Mouse (Mus musculus) midbrain, embryonic 15.5 days (tissue): ENCODE results near the gene Abraxas1. TPM values are rescaled to one million over a fixed set of nuclear protein-coding genes. Genes with fewer than 3 reads are reported as not detected.

Experiments used
- ATAC-seq: fragments of 200-750 bp; cut with Nextera tagmentation; replicated peaks from 2 replicates; pipeline ENCODE4 v1.8.0; 2017; ENCODE audit warnings: moderate TSS enrichment
- H3K27ac ChIP-seq: fragments of 300-500 bp; sonication (generic); 2 replicates; pipeline ENCODE4 v1.5.1; 2015; ENCODE audit warnings: mild to moderate bottlenecking, inconsistent platforms
- H3K27me3 ChIP-seq: fragments of 300-500 bp; sonication (generic); replicated peaks from 2 replicates; pipeline ENCODE4 v1.6.1; 2015; ENCODE audit warnings: inconsistent platforms
- H3K36me3 ChIP-seq: fragments of 300-500 bp; sonication (generic); replicated peaks from 2 replicates; pipeline ENCODE4 v1.6.1; 2015; ENCODE audit warnings: inconsistent platforms
- H3K4me1 ChIP-seq: fragments of 300-500 bp; sonication (generic); 2 replicates; pipeline ENCODE4 v1.6.1; 2015; ENCODE audit warnings: inconsistent platforms
- H3K4me2 ChIP-seq: fragments of 300-500 bp; sonication (generic); 2 replicates; pipeline ENCODE4 v1.6.1; 2015; ENCODE audit warnings: inconsistent platforms, mild to moderate bottlenecking, moderate library complexity
- H3K4me3 ChIP-seq: fragments of 300-500 bp; sonication (generic); 2 replicates; pipeline ENCODE4 v1.5.1; 2015; ENCODE audit warnings: mild to moderate bottlenecking, inconsistent platforms
- H3K9ac ChIP-seq: fragments of 300-500 bp; sonication (generic); 2 replicates; pipeline ENCODE4 v1.6.1; 2015; ENCODE audit warnings: mild to moderate bottlenecking, inconsistent platforms
- H3K9me3 ChIP-seq: fragments of 300-500 bp; sonication (generic); 2 replicates; pipeline ENCODE4 v1.6.1; 2016; ENCODE audit warnings: inconsistent platforms
- WGBS: fragments of 180-500 bp; shearing (Covaris S2); methylation state at CpG from one replicate; pipeline ENCODE4 v1.1.7; 2015; ENCODE audit warnings: mixed read lengths; 5-methylcytosine and 5-hydroxymethylcytosine counted together
- polyA plus RNA-seq: library from polyadenylated mRNA; unstranded; fragments of >200 nt; fragmentation: Nextera tagmentation; extraction: Ambion mirVana; gene quantifications from 2 replicates; pipeline ENCODE4 v1.2.1, GENCODE M21; 2015

Abraxas1 gene
- polyA plus RNA-seq, 1 experiment from 2014 or later, result 13.2 TPM

DNA sequence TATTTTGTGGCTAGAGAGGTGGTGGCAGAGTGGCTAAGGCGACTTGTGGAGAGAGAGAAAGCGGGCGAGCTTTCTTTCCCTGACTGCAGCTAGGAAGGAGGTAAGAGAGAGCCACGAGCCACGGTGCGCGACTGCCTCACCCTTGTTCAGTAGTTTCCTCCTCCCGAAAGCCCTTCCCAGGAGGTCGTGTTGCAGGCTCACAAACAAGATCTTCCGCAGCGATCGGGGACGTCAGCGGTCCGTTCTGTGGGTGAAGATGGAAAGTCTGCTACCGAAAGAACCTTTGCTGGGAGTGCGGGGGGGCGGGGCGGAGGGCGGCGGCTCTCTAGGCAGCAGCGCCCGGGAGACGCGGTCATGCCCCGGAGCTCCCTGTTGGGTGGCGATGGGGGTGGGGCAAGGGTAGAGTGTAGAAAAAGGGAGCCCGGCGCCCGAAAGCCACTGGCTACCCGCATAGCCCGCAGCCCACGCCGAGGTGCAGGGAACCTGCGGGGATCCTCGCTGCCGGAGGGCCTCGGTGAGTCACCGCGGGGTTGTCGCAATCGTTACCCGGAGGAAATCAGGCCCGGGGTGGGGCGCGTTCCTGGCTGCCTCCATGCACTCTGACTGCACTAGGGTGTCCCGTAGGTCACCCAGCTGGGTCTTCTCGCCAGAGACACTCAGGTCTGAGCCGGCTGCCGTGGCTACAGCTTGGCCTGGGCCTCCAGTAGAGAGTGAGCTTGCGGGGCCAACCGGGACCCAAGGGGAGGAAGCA lies 25.3 kb upstream of the Abraxas1 start:
- 0 out of 2 replicates have a peak, but pooled peaks cover 5% of the 10 kb centered on the region for H3K9me3 ChIP-seq
- peaks cover 43% of the 10 kb centered on the region for H3K27me3 ChIP-seq
- peak; percentile 80 for ATAC-seq
- H3K36me3 ChIP-seq, result no peaks in the 10 kb centered on the region
- under 1% methylated on average over 52 of the region's 52 CpGs for WGBS
- peaks cover 19% of the 10 kb centered on the region for H3K4me1 ChIP-seq
- peak overlapping the region; percentile 41 for H3K9ac ChIP-seq
- H3K4me2 ChIP-seq, result peak overlapping the region; percentile 99
- H3K27ac ChIP-seq, result no peak overlapping the region
- H3K4me3 ChIP-seq, result peak overlapping the region; percentile 53

DNA sequence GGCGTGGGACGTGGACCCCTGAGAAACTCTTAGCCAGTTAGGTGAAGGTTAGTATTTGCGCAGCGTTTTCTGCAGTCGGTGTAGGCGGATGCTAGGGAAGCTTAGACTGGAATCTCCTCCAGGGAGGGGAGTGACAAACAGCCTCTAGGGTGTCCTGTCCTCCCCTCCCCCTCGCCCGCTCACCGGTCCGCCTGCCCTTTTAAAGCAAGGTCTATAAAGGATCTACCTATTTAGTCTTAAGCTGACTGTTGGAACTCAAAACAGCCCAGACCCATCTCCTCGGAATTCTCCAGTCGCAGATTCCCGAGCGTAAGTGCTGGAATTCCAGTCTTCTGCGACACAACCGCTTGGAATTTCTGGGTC lies 24.7 kb upstream of the Abraxas1 start, which contains the start of gene Gpat3:
TSS of gene Gpat3 (plus strand) at position 229 of the 363 bp plus-strand sequence.
- Histone ChIP-seq H3K4me2 (peak within 1 kb of the TSS; percentile 99), H3K27ac (no peak within 1 kb of the TSS), H3K4me3 (peak within 1 kb of the TSS; percentile 53), H3K4me1 (peaks cover 19% of the 10 kb centered on the region), H3K36me3 (no peaks in the 10 kb centered on the region), H3K9me3 (0 out of 2 replicates have a peak, but pooled peaks cover 5% of the 10 kb centered on the region), H3K27me3 (peaks cover 43% of the 10 kb centered on the region), H3K9ac (peak within 1 kb of the TSS; percentile 41)
- WGBS, result 0% methylated on average over 16 of the region's 16 CpGs
- ATAC-seq, result no peak

DNA sequence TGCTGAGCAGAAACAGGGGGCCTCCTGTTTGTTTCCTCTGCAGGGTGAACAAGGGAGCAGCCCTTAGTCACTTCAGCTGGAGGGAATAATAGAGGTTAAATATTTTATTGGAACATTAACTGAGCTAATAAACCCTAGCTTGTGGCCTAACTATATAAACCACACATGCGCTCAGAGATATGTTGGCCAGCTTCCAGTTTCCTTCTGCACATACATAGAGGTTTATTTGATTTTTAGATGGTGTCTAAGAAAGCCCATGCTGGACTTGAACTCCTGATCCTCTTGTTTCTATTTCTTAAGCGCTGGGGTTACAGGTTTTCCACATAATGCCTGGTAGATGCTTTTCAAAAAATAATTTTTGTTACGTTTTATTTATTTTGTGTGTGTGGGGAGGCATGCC lies 23.7 kb upstream of the Abraxas1 start:
- H3K27ac ChIP-seq, result no peak overlapping the region
- no peak for ATAC-seq
- no peak overlapping the region for H3K4me2 ChIP-seq
- no peak overlapping the region for H3K9ac ChIP-seq
- peaks cover 43% of the 10 kb centered on the region for H3K27me3 ChIP-seq
- H3K36me3 ChIP-seq, result no peaks in the 10 kb centered on the region
- WGBS, result 51% methylated on average over 3 of the region's 3 CpGs
- H3K4me3 ChIP-seq, result no peak overlapping the region
- peaks cover 19% of the 10 kb centered on the region for H3K4me1 ChIP-seq
- H3K9me3 ChIP-seq, result 0 out of 2 replicates have a peak, but pooled peaks cover 5% of the 10 kb centered on the region

DNA sequence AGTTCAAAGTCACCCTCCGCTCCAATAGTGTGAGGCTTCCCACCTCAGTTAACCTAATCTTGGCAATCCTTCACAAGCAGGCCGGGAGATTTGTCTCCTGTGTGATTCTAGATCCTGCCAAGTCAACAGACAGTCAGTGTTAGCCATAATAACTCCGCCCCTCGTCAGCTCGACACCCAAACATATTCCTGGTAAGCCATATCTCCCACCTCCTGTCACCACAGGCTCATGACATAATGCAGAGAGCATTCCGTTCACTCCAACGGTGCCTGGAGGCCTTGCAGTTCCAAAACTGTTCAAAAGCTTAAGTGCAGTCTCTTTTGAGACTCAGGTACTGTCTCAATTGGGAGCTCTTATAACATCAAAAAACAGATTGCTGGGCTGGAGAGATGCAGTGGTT lies 17.1 kb upstream of the Abraxas1 start:
- no peaks in the 10 kb centered on the region for H3K36me3 ChIP-seq
- 92% methylated on average over 7 of the region's 7 CpGs for WGBS
- ATAC-seq, result no peak

DNA sequence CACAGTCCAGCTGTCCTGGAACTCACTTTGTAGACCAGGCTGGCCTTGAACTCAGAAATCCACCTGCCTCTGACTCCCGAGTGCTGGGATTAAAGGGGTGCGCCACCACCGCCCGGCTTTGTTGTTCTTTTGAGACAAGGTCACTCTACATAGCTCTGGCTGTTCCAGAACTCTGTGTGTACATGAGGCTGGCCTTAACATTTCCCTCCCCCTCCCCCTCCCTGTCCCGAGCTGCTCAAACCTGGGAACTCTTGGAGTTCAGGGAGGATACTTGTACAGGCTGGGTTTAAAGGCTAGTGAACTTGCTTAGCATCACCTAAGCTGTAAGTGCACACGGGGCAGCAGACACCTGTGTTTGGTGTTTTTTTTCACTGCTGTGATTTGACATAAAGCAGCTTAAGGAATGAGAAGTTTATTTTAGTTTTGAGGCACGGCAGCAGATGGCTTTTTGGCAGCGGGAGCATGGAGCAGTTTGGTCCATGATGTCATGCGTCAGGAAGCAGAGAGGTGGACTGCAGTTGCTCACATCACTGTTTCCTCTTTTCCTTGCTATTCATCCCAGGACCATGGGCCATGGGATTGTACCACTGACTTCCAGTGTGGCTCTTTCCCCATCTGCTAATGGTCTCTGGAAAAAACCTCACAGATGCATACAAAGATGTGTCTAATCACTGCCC lies 15.2 kb upstream of the Abraxas1 start:
- no peak for ATAC-seq

More for the DNA sequence above, 17.1 kb upstream of the Abraxas1 start:
- no peak overlapping the region for H3K4me2 ChIP-seq
- no peak overlapping the region for H3K9ac ChIP-seq
- no peaks in the 10 kb centered on the region for H3K4me1 ChIP-seq
- H3K4me3 ChIP-seq, result no peak overlapping the region
- no peak overlapping the region for H3K27ac ChIP-seq
- H3K9me3 ChIP-seq, result 0 out of 2 replicates have a peak, but pooled peaks cover 5% of the 10 kb centered on the region
- 0 out of 2 replicates have a peak, but pooled peaks cover under 1% of the 10 kb centered on the region for H3K27me3 ChIP-seq

DNA sequence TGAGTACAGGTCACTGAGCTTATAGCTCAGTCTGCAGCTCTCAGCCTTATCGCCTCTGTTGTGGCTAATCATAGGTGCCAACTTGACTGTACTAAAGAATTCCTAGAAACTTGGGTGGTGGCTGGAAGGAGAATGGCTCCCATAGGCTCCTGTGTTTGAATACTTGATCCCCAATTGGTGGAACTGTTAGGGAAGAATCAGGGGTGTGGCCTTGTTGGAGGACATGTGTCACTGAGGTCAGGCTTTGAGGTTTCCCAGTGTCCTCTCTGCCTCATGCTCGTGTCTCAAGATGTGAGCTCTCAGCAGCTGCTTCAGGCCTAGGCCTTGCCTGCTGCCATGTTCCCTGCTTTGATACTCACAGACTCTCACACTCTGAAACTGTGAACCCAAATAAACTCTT lies 13.1 kb upstream of the Abraxas1 start:
- WGBS, result 86% methylated on average over 2 of the region's 2 CpGs
- ATAC-seq, result no peak

More for the DNA sequence above, 15.2 kb upstream of the Abraxas1 start:
- H3K9ac ChIP-seq, result no peak overlapping the region
- no peak overlapping the region for H3K4me2 ChIP-seq
- H3K9me3 ChIP-seq, result no peaks in the 10 kb centered on the region
- H3K4me3 ChIP-seq, result no peak overlapping the region
- H3K27me3 ChIP-seq, result no peaks in the 10 kb centered on the region
- 71% methylated on average over 9 of the region's 9 CpGs for WGBS
- no peaks in the 10 kb centered on the region for H3K4me1 ChIP-seq
- no peaks in the 10 kb centered on the region for H3K36me3 ChIP-seq
- H3K27ac ChIP-seq, result no peak overlapping the region

DNA sequence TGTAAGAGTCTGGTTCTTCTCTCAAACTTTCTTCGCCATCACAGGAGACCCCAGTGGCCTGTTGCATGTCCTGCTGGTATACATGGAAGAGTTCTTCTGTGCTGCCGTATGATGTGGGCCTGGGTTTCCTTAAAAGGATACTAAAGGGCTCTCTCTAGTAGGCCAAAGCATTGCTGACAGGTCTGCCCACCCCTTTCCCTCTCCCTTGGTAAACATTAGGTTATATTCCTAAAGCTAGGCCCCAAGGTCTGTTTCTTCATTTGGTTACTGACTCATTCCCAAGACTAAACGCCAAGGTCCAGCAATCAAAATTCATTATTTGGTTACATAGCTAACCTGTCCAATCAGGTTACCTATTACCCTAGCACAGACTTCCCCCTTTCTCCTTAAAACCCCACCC lies 11.9 kb upstream of the Abraxas1 start:
- H3K4me2 ChIP-seq, result no peak overlapping the region
- no peak overlapping the region for H3K4me3 ChIP-seq
- H3K36me3 ChIP-seq, result no peaks in the 10 kb centered on the region
- H3K27me3 ChIP-seq, result no peaks in the 10 kb centered on the region
- H3K27ac ChIP-seq, result no peak overlapping the region
- 91% methylated on average over 3 of the region's 3 CpGs for WGBS
- no peak for ATAC-seq
- no peaks in the 10 kb centered on the region for H3K9me3 ChIP-seq
- no peak overlapping the region for H3K9ac ChIP-seq
- H3K4me1 ChIP-seq, result no peaks in the 10 kb centered on the region

More for the DNA sequence above, 13.1 kb upstream of the Abraxas1 start:
- H3K27me3 ChIP-seq, result no peaks in the 10 kb centered on the region
- no peak overlapping the region for H3K27ac ChIP-seq
- H3K9me3 ChIP-seq, result no peaks in the 10 kb centered on the region
- no peak overlapping the region for H3K9ac ChIP-seq
- no peak overlapping the region for H3K4me3 ChIP-seq
- no peaks in the 10 kb centered on the region for H3K36me3 ChIP-seq
- H3K4me1 ChIP-seq, result no peaks in the 10 kb centered on the region
- no peak overlapping the region for H3K4me2 ChIP-seq

DNA sequence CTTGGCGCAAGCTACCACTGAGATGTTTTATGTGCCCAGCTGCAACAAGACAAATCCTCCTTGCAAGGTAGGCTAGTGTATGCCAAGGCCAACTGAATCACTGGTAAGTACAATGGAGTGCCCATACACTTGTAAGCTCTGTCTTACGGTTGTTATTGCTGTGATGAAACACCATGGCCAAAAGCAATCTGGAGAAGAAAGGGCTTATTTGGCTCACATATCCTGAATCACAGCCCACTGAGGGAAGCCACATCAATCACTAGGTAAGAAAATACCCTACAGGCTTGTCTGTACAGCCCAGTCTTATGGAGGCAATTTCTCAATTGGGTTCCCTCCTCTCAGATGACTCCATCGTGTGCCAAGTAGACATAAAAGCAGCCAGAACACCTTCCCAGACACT lies 7.9 kb upstream of the Abraxas1 start:
- Histone ChIP-seq H3K9me3 (no peaks in the 10 kb centered on the region), H3K9ac (no peak overlapping the region), H3K4me3 (no peak overlapping the region), H3K4me1 (no peaks in the 10 kb centered on the region), H3K27ac (no peak overlapping the region), H3K36me3 (no peaks in the 10 kb centered on the region), H3K27me3 (no peaks in the 10 kb centered on the region), H3K4me2 (no peak overlapping the region)
- no peak for ATAC-seq
- WGBS, result 87% methylated on average over 3 of the region's 3 CpGs

DNA sequence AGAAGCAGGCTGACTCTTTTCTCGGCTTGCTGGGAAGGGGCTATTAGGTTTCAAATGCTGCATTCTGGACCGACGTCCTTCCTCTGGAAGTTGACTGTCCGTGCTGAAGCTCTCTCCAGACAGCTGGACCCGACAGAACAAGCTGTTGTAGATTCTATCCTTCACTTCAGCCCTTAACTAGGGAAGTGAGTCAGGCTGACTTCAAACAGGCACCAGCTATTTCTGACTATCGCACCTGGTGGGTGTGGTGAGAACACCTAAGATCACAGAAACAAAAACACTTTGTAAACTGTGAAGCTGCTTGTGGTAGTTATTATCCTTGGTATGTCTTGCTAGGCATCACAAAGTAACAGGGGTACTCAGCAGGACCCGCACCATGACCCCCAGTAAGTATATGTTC lies 5.8 kb upstream of the Abraxas1 start:
- no peak for ATAC-seq
- WGBS, result 80% methylated on average over 7 of the region's 7 CpGs
- Histone ChIP-seq H3K27ac (no peak overlapping the region), H3K9me3 (no peaks in the 10 kb centered on the region), H3K27me3 (no peaks in the 10 kb centered on the region), H3K4me1 (no peaks in the 10 kb centered on the region), H3K4me2 (no peak overlapping the region), H3K36me3 (no peaks in the 10 kb centered on the region), H3K9ac (no peak overlapping the region), H3K4me3 (no peak overlapping the region)

DNA sequence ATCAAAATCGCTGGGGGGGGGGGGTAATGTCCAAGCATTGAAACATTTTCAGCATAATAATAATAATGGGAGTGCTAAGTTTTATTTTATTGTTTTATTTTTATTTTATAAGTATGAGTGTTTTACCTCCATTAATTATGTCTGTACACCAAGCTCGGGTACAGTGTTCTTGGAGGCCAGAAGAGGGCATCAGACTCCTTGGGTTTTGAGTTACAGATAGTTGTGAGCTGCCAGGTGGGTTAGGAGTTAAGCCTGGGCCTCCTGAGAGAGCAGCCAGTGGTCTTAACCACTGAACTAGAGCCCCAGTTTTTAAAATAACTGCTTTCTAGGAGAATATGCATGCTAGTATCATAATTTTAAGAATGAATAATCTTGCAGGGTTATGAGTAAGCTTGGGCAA lies 5.2 kb upstream of the Abraxas1 start:
- Histone ChIP-seq H3K4me1 (0 out of 2 replicates have a peak, but pooled peaks cover 4% of the 10 kb centered on the region), H3K36me3 (no peaks in the 10 kb centered on the region), H3K9me3 (no peaks in the 10 kb centered on the region), H3K4me2 (no peak overlapping the region), H3K9ac (no peak overlapping the region), H3K27me3 (no peaks in the 10 kb centered on the region), H3K27ac (no peak overlapping the region), H3K4me3 (no peak overlapping the region)
- ATAC-seq, result no peak
- whole genome bisulfite sequencing, result 13% methylated on average over 2 of the region's 2 CpGs

DNA sequence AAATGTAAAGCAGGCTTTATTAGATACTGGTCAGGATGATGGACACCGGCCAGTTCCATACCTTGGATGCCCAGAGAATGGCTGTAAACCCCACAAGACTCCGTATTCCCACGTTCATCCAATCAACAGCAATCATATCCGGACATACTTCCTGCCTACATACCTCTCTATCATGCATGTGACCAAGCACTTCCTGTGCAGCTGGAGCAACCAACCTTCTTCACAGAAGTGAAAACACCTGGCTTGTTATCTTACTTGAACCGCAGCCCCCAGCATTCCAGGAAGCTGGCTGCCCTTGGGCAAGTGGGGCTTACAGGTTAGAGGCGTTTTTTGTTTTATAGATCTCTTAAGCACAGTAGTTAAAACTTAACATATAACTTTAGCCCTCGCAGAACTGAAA lies 2.1 kb upstream of the Abraxas1 start:
- no peaks in the 10 kb centered on the region for H3K36me3 ChIP-seq
- no peak overlapping the region for H3K4me2 ChIP-seq
- WGBS, result 92% methylated on average over 7 of the region's 7 CpGs
- peaks cover 11% of the 10 kb centered on the region for H3K4me1 ChIP-seq
- H3K9ac ChIP-seq, result no peak overlapping the region
- no peak overlapping the region for H3K27ac ChIP-seq
- H3K4me3 ChIP-seq, result no peak overlapping the region
- H3K27me3 ChIP-seq, result no peaks in the 10 kb centered on the region
- no peak for ATAC-seq
- H3K9me3 ChIP-seq, result no peaks in the 10 kb centered on the region

DNA sequence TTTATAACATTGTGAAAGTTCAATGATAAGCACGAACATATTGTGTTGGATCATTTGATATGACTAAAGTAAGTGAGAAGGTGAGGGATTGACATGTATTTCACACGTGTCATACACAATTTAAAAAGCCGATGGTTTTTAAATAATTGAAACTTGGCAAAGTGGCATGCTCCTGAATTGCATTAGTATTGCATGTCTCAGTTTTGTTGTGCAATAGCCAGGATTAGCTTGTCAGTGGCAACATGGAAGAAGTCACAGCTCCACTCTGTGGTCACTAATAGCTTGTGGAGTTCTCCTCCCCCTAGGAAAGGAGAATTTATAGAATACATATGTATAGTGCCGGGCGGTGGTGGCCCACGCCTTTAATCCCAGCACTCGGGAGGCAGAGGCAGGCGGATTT lies 610 bp upstream of the Abraxas1 start:
- peak overlapping the region; percentile 83 for H3K4me2 ChIP-seq
- WGBS, result 81% methylated on average over 8 of the region's 8 CpGs
- H3K27me3 ChIP-seq, result no peaks in the 10 kb centered on the region
- 0 out of 2 replicates have a peak, but pooled peaks have one; percentile 7 for ATAC-seq
- no peak overlapping the region for H3K27ac ChIP-seq
- peaks cover 11% of the 10 kb centered on the region for H3K4me1 ChIP-seq
- H3K9ac ChIP-seq, result no peak overlapping the region
- H3K36me3 ChIP-seq, result no peaks in the 10 kb centered on the region
- H3K9me3 ChIP-seq, result no peaks in the 10 kb centered on the region
- peak overlapping the region; percentile 89; the same call in 1 of the 2 replicates for H3K4me3 ChIP-seq
